Mouse (Mus musculus): ENCODE results near the gene Itih3. TPM values are rescaled to one million over a fixed set of nuclear protein-coding genes. Genes with fewer than 3 reads are reported as not detected.
A peak's percentile ranks its signal among the peaks of the same experiment; 100 is the strongest.

The Itih3 gene
- polyA plus RNA-seq, 1 experiment: not detected

GRCm38 (mm10) chr14:30942254-30942653 lies 18.7 kb upstream of the Itih3 start:
- H3K4me3 ChIP-seq (ENCODE audit: insufficient read depth, low read length): no peak overlapping the region
- no peak for TF ChIP-seq CTCF (IDR thresholded peaks at IDR 0.05; ENCODE audit: low read depth, low read length)
- TF ChIP-seq POLR2A (IDR thresholded peaks at IDR 0.05; ENCODE audit: borderline replicate concordance, low read depth, low read length): no peak
- H3K27ac ChIP-seq (ENCODE audit: insufficient read depth, low read depth, low read length): no peak overlapping the region
- peaks cover 36% of the 10 kb centered on the region for H3K4me1 ChIP-seq (ENCODE audit: control insufficient read depth, insufficient read depth, low read length)

- TF ChIP-seq CTCF (IDR thresholded peaks at IDR 0.05; ENCODE audit: low read depth, low read length) (no peak), POLR2A (IDR thresholded peaks at IDR 0.05; ENCODE audit: borderline replicate concordance, low read depth, low read length) (no peak)
- H3K4me1 ChIP-seq (ENCODE audit: control insufficient read depth, insufficient read depth, low read length): peaks cover 17% of the 10 kb centered on the region
Observed at GRCm38 (mm10) chr14:30933351-30933750, 9.8 kb upstream of the Itih3 start.

GRCm38 (mm10) chr14:30930386-30930785 lies 6.8 kb upstream of the Itih3 start:
- Histone ChIP-seq H3K4me3 (ENCODE audit: insufficient read depth, low read length) (no peak overlapping the region), H3K27ac (ENCODE audit: insufficient read depth, low read depth, low read length) (no peak overlapping the region), H3K4me1 (ENCODE audit: control insufficient read depth, insufficient read depth, low read length) (peaks cover 17% of the 10 kb centered on the region)
- TF ChIP-seq POLR2A (IDR thresholded peaks at IDR 0.05; ENCODE audit: borderline replicate concordance, low read depth, low read length): no peak
- no peak for TF ChIP-seq CTCF (IDR thresholded peaks at IDR 0.05; ENCODE audit: low read depth, low read length)

More at GRCm38 (mm10) chr14:30933351-30933750, 9.8 kb upstream of the Itih3 start:
- no peak overlapping the region for H3K4me3 ChIP-seq (ENCODE audit: insufficient read depth, low read length)
- no peak overlapping the region for H3K27ac ChIP-seq (ENCODE audit: insufficient read depth, low read depth, low read length)

- no peak overlapping the region for H3K27ac ChIP-seq (ENCODE audit: insufficient read depth, low read depth, low read length)
- no peak overlapping the region for H3K4me3 ChIP-seq (ENCODE audit: insufficient read depth, low read length)
- TF ChIP-seq POLR2A (IDR thresholded peaks at IDR 0.05; ENCODE audit: borderline replicate concordance, low read depth, low read length): no peak
- no peak for TF ChIP-seq CTCF (IDR thresholded peaks at IDR 0.05; ENCODE audit: low read depth, low read length)
Observed at GRCm38 (mm10) chr14:30925492-30925891, 1.9 kb upstream of the Itih3 start.

GRCm38 (mm10) chr14:30922053-30922670 lies 1.4 kb downstream of the Itih3 start:
- Histone ChIP-seq H3K4me3 (ENCODE audit: insufficient read depth, low read length) (no peak overlapping the region), H3K4me1 (ENCODE audit: control insufficient read depth, insufficient read depth, low read length) (no peaks in the 10 kb centered on the region), H3K27ac (ENCODE audit: insufficient read depth, low read depth, low read length) (no peak overlapping the region)
- TF ChIP-seq CTCF (IDR thresholded peaks at IDR 0.05; ENCODE audit: low read depth, low read length) (no peak), POLR2A (IDR thresholded peaks at IDR 0.05; ENCODE audit: borderline replicate concordance, low read depth, low read length) (no peak)

More at GRCm38 (mm10) chr14:30925492-30925891, 1.9 kb upstream of the Itih3 start:
- no peaks in the 10 kb centered on the region for H3K4me1 ChIP-seq (ENCODE audit: control insufficient read depth, insufficient read depth, low read length)

GRCm38 (mm10) chr14:30916516-30916915 lies 7.0 kb downstream of the Itih3 start:
- no peak overlapping the region for H3K27ac ChIP-seq (ENCODE audit: insufficient read depth, low read depth, low read length)
- no peak for TF ChIP-seq CTCF (IDR thresholded peaks at IDR 0.05; ENCODE audit: low read depth, low read length)
- TF ChIP-seq POLR2A (IDR thresholded peaks at IDR 0.05; ENCODE audit: borderline replicate concordance, low read depth, low read length): no peak
- no peaks in the 10 kb centered on the region for H3K4me1 ChIP-seq (ENCODE audit: control insufficient read depth, insufficient read depth, low read length)
- no peak overlapping the region for H3K4me3 ChIP-seq (ENCODE audit: insufficient read depth, low read length)

GRCm38 (mm10) chr14:30913404-30913803 lies 10.2 kb downstream of the Itih3 start:
- no peak overlapping the region for H3K4me3 ChIP-seq (ENCODE audit: insufficient read depth, low read length)
- TF ChIP-seq CTCF (IDR thresholded peaks at IDR 0.05; ENCODE audit: low read depth, low read length) (no peak), POLR2A (IDR thresholded peaks at IDR 0.05; ENCODE audit: borderline replicate concordance, low read depth, low read length) (no peak)
- no peak overlapping the region for H3K27ac ChIP-seq (ENCODE audit: insufficient read depth, low read depth, low read length)
- H3K4me1 ChIP-seq (ENCODE audit: control insufficient read depth, insufficient read depth, low read length): peaks cover under 1% of the 10 kb centered on the region

- H3K4me3 ChIP-seq (ENCODE audit: insufficient read depth, low read length): no peak overlapping the region
- peaks cover 7% of the 10 kb centered on the region for H3K4me1 ChIP-seq (ENCODE audit: control insufficient read depth, insufficient read depth, low read length)
- no peak for TF ChIP-seq POLR2A (IDR thresholded peaks at IDR 0.05; ENCODE audit: borderline replicate concordance, low read depth, low read length)
- no peak for TF ChIP-seq CTCF (IDR thresholded peaks at IDR 0.05; ENCODE audit: low read depth, low read length)
- no peak overlapping the region for H3K27ac ChIP-seq (ENCODE audit: insufficient read depth, low read depth, low read length)
Observed at GRCm38 (mm10) chr14:30912641-30913040, 10.9 kb downstream of the Itih3 start.

GRCm38 (mm10) chr14:30911141-30911540 lies 12.4 kb downstream of the Itih3 start:
- Histone ChIP-seq H3K4me1 (ENCODE audit: control insufficient read depth, insufficient read depth, low read length) (peaks cover 10% of the 10 kb centered on the region), H3K4me3 (ENCODE audit: insufficient read depth, low read length) (no peak overlapping the region), H3K27ac (ENCODE audit: insufficient read depth, low read depth, low read length) (no peak overlapping the region)
- no peak for TF ChIP-seq POLR2A (IDR thresholded peaks at IDR 0.05; ENCODE audit: borderline replicate concordance, low read depth, low read length)
- no peak for TF ChIP-seq CTCF (IDR thresholded peaks at IDR 0.05; ENCODE audit: low read depth, low read length)

- Histone ChIP-seq H3K27ac (ENCODE audit: insufficient read depth, low read depth, low read length) (peak overlapping the region; percentile 35), H3K4me3 (ENCODE audit: insufficient read depth, low read length) (no peak overlapping the region), H3K4me1 (ENCODE audit: control insufficient read depth, insufficient read depth, low read length) (peaks cover 21% of the 10 kb centered on the region)
- TF ChIP-seq POLR2A (IDR thresholded peaks at IDR 0.05; ENCODE audit: borderline replicate concordance, low read depth, low read length) (no peak), CTCF (IDR thresholded peaks at IDR 0.05; ENCODE audit: low read depth, low read length) (no peak)
Observed at GRCm38 (mm10) chr14:30907814-30908265, 15.7 kb downstream of the Itih3 start.

All from bone marrow macrophage, adult 2 months (primary cell).